Mouse (Mus musculus) embryonic facial prominence, embryonic 12.5 days (tissue): ENCODE data around the gene Cenpo. TPM values are rescaled to one million over a fixed set of nuclear protein-coding genes. Genes with fewer than 3 reads are reported as not detected.

ENCODE experiments used
- ATAC-seq: fragments of 200-750 bp; cut with Nextera tagmentation; 2 replicates; pipeline ENCODE4 v1.8.0; 2017; ENCODE audit not compliant: insufficient number of reproducible peaks, insufficient read depth, low FRiP score, low TSS enrichment
- H3K27ac ChIP-seq: fragments of 300-500 bp; sonication (generic); 2 replicates; pipeline ENCODE4 v1.5.1; 2016; ENCODE audit warnings: mild to moderate bottlenecking
- H3K27me3 ChIP-seq: fragments of 300-500 bp; sonication (generic); 2 replicates; pipeline ENCODE4 v1.6.1; 2016; ENCODE audit warnings: mild to moderate bottlenecking, moderate library complexity
- H3K36me3 ChIP-seq: fragments of 300-500 bp; sonication (generic); 2 replicates; pipeline ENCODE4 v1.6.1; 2016; ENCODE audit warnings: mild to moderate bottlenecking
- H3K4me1 ChIP-seq: fragments of 300-500 bp; sonication (generic); 2 replicates; pipeline ENCODE4 v1.6.1; 2016
- H3K4me2 ChIP-seq: fragments of 300-500 bp; sonication (generic); replicated peaks from 2 replicates; pipeline ENCODE4 v1.6.1; 2016; ENCODE audit warnings: mild to moderate bottlenecking, moderate library complexity
- H3K4me3 ChIP-seq: fragments of 300-500 bp; sonication (generic); 2 replicates; pipeline ENCODE4 v1.5.1; 2016; ENCODE audit warnings: mild to moderate bottlenecking
- H3K9ac ChIP-seq: fragments of 300-500 bp; sonication (generic); 2 replicates; pipeline ENCODE4 v1.6.1; 2016; ENCODE audit warnings: mild to moderate bottlenecking, moderate library complexity
- H3K9me3 ChIP-seq: fragments of 300-500 bp; sonication (generic); 2 replicates; pipeline ENCODE4 v1.6.1; 2016; ENCODE audit warnings: mild to moderate bottlenecking, moderate library complexity
- WGBS: fragments of 180-500 bp; shearing (Covaris S2); methylation state at CpG from one replicate; pipeline ENCODE4 v1.1.7; 2016; 5-methylcytosine and 5-hydroxymethylcytosine counted together
- polyA plus RNA-seq: library from polyadenylated mRNA; unstranded; fragments of >200 nt; fragmentation: Nextera tagmentation; extraction: Ambion mirVana; gene quantifications from 2 replicates; pipeline ENCODE4 v1.2.1, GENCODE M21; 2016

Gene Cenpo
- polyA plus RNA-seq, 1 experiment from 2014 or later = 17.1 TPM

GRCm38 (mm10) chr12:4193025-4193740 lies 40.9 kb downstream of the Cenpo start:
- Histone ChIP-seq H3K36me3 (peaks cover 6% of the 10 kb centered on the region; the same call in 1 of the 2 replicates), H3K4me2 (no peak overlapping the region), H3K27me3 (no peaks in the 10 kb centered on the region), H3K4me3 (no peak overlapping the region), H3K27ac (peak overlapping the region; percentile 42; the same call in 1 of the 2 replicates), H3K9ac (no peak overlapping the region), H3K9me3 (no peaks in the 10 kb centered on the region), H3K4me1 (peaks cover 31% of the 10 kb centered on the region)
- 33% methylated on average over 10 of the region's 10 CpGs for WGBS
- ATAC-seq = no peak

DNA sequence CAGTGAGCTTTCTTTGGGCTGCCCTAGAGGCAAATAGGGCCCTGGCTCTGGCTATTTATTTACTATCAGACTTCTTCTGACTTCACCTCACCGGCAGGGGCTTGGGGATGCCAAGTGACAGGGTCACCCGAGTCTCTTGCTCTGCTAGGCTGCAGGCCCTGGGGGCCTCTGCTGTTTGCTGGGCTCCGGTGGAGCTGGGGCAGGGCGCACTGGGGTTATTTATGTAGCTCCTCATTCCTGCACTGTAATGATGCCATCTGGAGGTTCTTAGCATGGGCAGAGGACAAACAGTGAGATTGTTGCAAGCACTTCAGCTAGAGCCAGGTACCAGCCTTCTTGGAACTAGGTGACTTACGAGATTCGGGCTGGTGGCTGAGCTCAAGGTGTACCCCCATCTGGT lies 41.6 kb downstream of the Cenpo start:
- Histone ChIP-seq H3K9me3 (no peaks in the 10 kb centered on the region), H3K4me1 (peaks cover 35% of the 10 kb centered on the region), H3K27me3 (no peaks in the 10 kb centered on the region), H3K4me2 (no peak overlapping the region), H3K4me3 (no peak overlapping the region), H3K27ac (peak overlapping the region; percentile 42; the same call in 1 of the 2 replicates), H3K9ac (no peak overlapping the region), H3K36me3 (no peaks in the 10 kb centered on the region)
- ATAC-seq = no peak
- 41% methylated on average over 6 of the region's 6 CpGs for WGBS

DNA sequence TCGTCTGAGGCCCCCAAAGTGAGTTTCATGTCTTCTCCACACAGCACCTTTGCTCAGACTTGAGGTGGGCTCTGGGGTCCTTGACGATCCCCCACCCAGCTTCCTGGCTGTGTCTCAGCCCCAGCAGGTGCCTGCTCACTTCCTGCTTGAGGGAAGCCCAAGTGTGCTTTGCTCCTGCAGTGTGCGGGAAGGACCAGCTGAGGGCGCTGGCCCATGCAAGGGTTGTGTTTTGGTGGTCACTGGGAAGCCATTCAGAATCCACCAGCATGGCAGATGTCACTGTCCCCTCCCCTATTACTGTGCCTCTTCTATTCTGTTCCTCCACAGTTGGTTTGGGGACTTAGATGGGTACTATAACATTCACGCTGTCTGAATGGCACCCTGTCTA lies 45.0 kb downstream of the Cenpo start:
- H3K9ac ChIP-seq = no peak overlapping the region
- WGBS = 42% methylated on average over 5 of the region's 5 CpGs
- H3K27ac ChIP-seq = 0 out of 2 replicates have a peak overlapping the region, but pooled peaks have one; percentile 67
- H3K9me3 ChIP-seq = no peaks in the 10 kb centered on the region
- no peaks in the 10 kb centered on the region for H3K27me3 ChIP-seq
- H3K4me3 ChIP-seq = no peak overlapping the region
- no peak for ATAC-seq
- no peak overlapping the region for H3K4me2 ChIP-seq
- peaks cover 35% of the 10 kb centered on the region for H3K4me1 ChIP-seq
- no peaks in the 10 kb centered on the region for H3K36me3 ChIP-seq

DNA sequence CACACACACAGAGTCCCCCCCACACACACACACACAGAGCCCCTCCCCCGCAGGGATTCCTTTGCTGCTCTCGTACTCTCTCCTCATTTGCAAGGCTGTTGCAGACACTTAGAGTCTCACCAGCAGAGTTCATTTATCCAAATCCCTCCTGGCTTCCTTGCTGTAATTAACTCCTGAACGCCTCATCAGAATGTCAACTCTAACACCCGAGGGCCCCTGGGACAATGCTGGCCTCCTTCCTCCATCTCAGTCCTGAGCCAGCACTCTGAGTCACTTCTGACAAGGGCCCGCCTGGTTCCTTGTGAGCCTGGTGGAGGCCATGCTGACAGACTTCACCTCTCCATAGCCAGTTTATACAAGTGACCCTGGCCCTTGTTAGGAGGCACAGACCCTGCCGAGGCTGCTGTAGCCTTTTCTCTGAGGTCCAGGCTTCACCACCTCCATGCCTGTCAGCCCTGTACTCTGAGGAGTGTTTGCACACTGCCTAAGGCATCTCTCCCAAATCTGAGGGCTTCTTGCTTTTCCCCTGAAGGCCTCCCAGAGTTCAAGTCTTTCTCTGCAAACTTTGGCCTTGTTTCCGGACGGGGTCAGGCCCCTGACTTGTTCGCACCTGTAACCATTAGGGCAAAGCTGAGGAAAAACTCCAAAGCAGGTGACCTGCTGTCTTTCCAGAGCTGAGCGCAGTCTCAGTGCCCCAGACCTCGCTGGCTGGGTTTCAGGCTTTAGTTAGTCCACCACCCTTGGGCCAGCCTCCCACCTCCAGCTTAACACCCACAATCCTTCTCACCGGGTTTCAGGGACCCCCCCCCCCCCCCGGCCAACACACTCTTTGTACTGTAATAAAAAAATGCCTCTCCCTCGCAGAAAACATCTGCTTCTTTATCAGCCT lies 45.7 kb downstream of the Cenpo start:
- no peaks in the 10 kb centered on the region for H3K36me3 ChIP-seq
- peak; percentile 48; the same call in 1 of the 2 replicates for ATAC-seq
- H3K9ac ChIP-seq = no peak overlapping the region
- WGBS = 30% methylated on average over 14 of the region's 14 CpGs
- no peaks in the 10 kb centered on the region for H3K27me3 ChIP-seq
- peak overlapping the region; percentile 67 for H3K27ac ChIP-seq
- H3K9me3 ChIP-seq = no peaks in the 10 kb centered on the region
- H3K4me2 ChIP-seq = no peak overlapping the region
- H3K4me3 ChIP-seq = no peak overlapping the region
- peaks cover 31% of the 10 kb centered on the region for H3K4me1 ChIP-seq

- no peak overlapping the region for H3K27ac ChIP-seq
- ATAC-seq = no peak
- H3K9ac ChIP-seq = no peak overlapping the region
- H3K27me3 ChIP-seq = no peaks in the 10 kb centered on the region
- no peak overlapping the region for H3K4me3 ChIP-seq
- no peaks in the 10 kb centered on the region for H3K9me3 ChIP-seq
- H3K36me3 ChIP-seq = no peaks in the 10 kb centered on the region
- 28% methylated on average over 2 of the region's 2 CpGs for WGBS
- H3K4me2 ChIP-seq = no peak overlapping the region
- H3K4me1 ChIP-seq = peaks cover 15% of the 10 kb centered on the region
These were observed 49.4 kb downstream of the Cenpo start for GRCm38 (mm10) chr12:4184648-4185047.

GRCm38 (mm10) chr12:4180507-4180906 lies 53.6 kb downstream of the Cenpo start:
- Histone ChIP-seq H3K27ac (no peak overlapping the region), H3K27me3 (no peaks in the 10 kb centered on the region), H3K9me3 (no peaks in the 10 kb centered on the region), H3K36me3 (no peaks in the 10 kb centered on the region), H3K4me2 (no peak overlapping the region), H3K4me3 (no peak overlapping the region), H3K4me1 (peaks cover 10% of the 10 kb centered on the region), H3K9ac (no peak overlapping the region)
- 51% methylated on average over 3 of the region's 3 CpGs for WGBS
- ATAC-seq = no peak

- no peak overlapping the region for H3K4me3 ChIP-seq
- H3K4me2 ChIP-seq = no peak overlapping the region
- H3K27ac ChIP-seq = no peak overlapping the region
- no peaks in the 10 kb centered on the region for H3K36me3 ChIP-seq
- no peak overlapping the region for H3K9ac ChIP-seq
- WGBS = 79% methylated on average over 6 of the region's 6 CpGs
- H3K9me3 ChIP-seq = no peaks in the 10 kb centered on the region
- H3K4me1 ChIP-seq = peaks cover 10% of the 10 kb centered on the region
- no peaks in the 10 kb centered on the region for H3K27me3 ChIP-seq
- ATAC-seq = no peak
These were observed 54.3 kb downstream of the Cenpo start for GRCm38 (mm10) chr12:4179671-4180233.

DNA sequence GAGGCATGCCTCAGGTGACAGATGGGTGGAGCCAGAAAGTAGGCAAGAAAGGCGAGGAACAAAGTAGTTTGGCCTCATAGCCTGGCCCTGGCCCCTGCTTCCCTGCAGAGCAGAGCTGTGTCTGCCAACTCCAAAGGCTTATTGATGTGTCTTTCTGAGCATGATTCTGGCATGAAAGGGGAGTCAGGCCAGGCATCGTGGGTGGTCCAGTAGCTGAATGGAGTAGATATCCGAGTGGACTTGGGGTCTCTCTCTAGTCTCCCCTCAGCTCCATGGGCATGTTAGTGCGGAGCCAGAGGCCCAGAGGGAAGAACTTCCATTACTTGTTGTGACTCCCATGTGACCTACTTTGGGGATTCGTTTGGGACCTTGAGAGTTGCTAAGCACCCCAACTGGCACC lies 55.3 kb downstream of the Cenpo start:
- WGBS = 54% methylated on average over 5 of the region's 5 CpGs
- no peak for ATAC-seq
- H3K9ac ChIP-seq = no peak overlapping the region

GRCm38 (mm10) chr12:4173108-4173790 lies 60.8 kb downstream of the Cenpo start:
- Histone ChIP-seq H3K4me1 (no peaks in the 10 kb centered on the region), H3K27me3 (no peaks in the 10 kb centered on the region)
- 88% methylated on average over 15 of the region's 15 CpGs for WGBS

More for the DNA sequence above, 55.3 kb downstream of the Cenpo start:
- Histone ChIP-seq H3K4me3 (no peak overlapping the region), H3K9me3 (no peaks in the 10 kb centered on the region), H3K4me2 (no peak overlapping the region), H3K4me1 (peaks cover 10% of the 10 kb centered on the region), H3K27ac (no peak overlapping the region), H3K36me3 (no peaks in the 10 kb centered on the region), H3K27me3 (no peaks in the 10 kb centered on the region)

DNA sequence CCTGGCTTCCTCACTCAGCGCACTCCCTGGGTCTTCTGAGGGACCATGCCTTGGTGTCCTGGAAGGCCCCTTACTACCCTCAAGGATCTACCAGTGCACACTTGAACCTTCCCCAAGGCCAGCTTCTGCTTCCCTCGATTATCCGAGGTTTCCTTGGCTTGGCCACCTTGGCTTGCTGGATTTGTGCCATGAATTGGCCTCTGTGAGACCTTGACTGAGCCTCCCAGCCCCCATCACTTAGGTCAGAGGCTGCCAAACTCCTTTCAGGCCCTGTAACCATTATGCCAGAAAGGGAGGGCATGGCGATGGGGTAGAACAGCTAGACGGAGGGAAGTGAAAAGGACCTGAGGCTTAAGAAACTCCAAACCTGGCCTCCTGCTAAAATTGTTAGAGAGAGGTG lies 64.5 kb downstream of the Cenpo start:
- Histone ChIP-seq H3K4me1 (no peaks in the 10 kb centered on the region), H3K36me3 (no peaks in the 10 kb centered on the region), H3K4me2 (no peak overlapping the region), H3K9me3 (no peaks in the 10 kb centered on the region), H3K27ac (no peak overlapping the region), H3K9ac (no peak overlapping the region), H3K4me3 (no peak overlapping the region), H3K27me3 (no peaks in the 10 kb centered on the region)
- 88% methylated on average over 5 of the region's 5 CpGs for WGBS
- no peak for ATAC-seq

More at GRCm38 (mm10) chr12:4173108-4173790, 60.8 kb downstream of the Cenpo start:
- H3K4me3 ChIP-seq = no peak overlapping the region
- H3K9ac ChIP-seq = no peak overlapping the region
- H3K4me2 ChIP-seq = no peak overlapping the region
- H3K27ac ChIP-seq = no peak overlapping the region
- no peaks in the 10 kb centered on the region for H3K36me3 ChIP-seq
- no peak for ATAC-seq
- H3K9me3 ChIP-seq = no peaks in the 10 kb centered on the region

GRCm38 (mm10) chr12:4169058-4169457 lies 65.0 kb downstream of the Cenpo start:
- no peak for ATAC-seq
- WGBS = 100% methylated on average over 1 of the region's 1 CpGs
- H3K9ac ChIP-seq = no peak overlapping the region
- H3K4me1 ChIP-seq = no peaks in the 10 kb centered on the region
- no peaks in the 10 kb centered on the region for H3K9me3 ChIP-seq
- H3K27ac ChIP-seq = no peak overlapping the region
- H3K36me3 ChIP-seq = no peaks in the 10 kb centered on the region
- H3K27me3 ChIP-seq = no peaks in the 10 kb centered on the region
- H3K4me2 ChIP-seq = no peak overlapping the region
- H3K4me3 ChIP-seq = no peak overlapping the region
